Mouse (Mus musculus): ENCODE results near the gene Fcgrt. TPM values are rescaled to one million over a fixed set of nuclear protein-coding genes. Genes with fewer than 3 reads are reported as not detected.

Gene Fcgrt
- total RNA-seq, 2 experiments from 2014 or later = 22.7 to 24.1 TPM

- intact Hi-C loops (cut with DNase I) = no loop called here
Measured at GRCm38 (mm10) chr7:45067190-45067999, 36.3 kb downstream of the Fcgrt start.

GRCm38 (mm10) chr7:45062239-45062835 lies 41.3 kb downstream of the Fcgrt start, which contains the start of the genes Nosip and Prrg2:
Nosip (plus strand) TSS chr7:45062429.
Prrg2 (minus strand) TSS chr7:45062677.
- DNase-seq (ENCODE audit: low spot score in 2 of 2) = peak; percentile 94 to 98
- intact Hi-C loops (cut with DNase I) = no loop called here

More at GRCm38 (mm10) chr7:45067190-45067999, 36.3 kb downstream of the Fcgrt start:
- DNase-seq (ENCODE audit: low spot score in 2 of 2) = no peak

- DNase-seq (ENCODE audit: low spot score in 2 of 2) = no peak
- intact Hi-C loops (cut with DNase I) = no loop called here
Measured at GRCm38 (mm10) chr7:45061532-45062075, 42.0 kb downstream of the Fcgrt start.

GRCm38 (mm10) chr7:45060632-45061122 lies 43.0 kb downstream of the Fcgrt start:
- intact Hi-C loops (cut with DNase I) = no loop called here
- DNase-seq (ENCODE audit: low spot score in 2 of 2) = no peak

DNA sequence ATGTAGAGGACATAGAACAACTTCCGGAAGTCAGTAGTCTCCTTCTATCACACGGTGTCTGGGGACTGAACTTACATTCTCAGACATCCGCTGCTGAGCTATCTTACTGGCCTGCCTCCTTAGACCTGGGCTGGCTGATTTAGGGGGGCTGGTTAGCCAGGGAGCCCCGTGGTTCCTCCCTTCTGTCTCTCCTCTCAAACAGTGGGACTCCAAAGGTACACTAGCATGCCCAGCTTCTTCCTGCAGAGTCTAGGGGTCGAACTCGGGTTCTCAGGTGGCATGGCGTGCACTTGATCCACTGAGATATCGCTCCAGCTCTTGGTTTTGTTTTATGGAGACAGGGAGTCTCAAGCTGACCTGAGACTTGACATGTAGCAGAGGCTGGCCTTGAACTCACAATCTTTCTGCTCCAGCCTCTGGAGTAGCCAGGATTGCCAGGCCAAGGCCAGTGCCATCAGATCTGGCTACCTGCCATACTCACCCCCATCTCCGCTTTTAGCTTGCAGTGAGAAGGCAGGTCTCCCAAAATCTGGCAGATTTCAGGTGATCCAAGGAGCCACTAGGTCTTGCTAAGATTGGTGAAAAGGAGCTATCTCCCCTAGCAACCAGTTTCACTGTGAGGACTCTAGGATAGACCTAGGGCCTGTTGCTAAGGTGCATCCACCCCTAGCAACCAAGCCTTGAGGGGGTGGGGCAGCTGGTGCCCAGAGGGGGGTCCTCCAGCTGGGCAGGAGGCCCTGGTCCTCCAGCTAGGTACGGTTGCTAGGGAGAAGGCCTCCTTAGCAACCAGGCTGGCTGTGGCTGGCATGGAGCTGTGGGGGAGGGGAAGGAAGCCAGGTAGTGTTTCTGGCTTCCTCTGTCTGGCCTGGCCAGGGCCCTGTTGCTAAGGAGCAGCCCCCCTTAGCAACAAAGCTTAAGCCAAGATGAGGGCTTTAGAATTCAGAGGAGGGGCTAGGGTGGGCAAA lies 44.8 kb downstream of the Fcgrt start:
- intact Hi-C loops (cut with DNase I) = no loop called here
- DNase-seq (ENCODE audit: low spot score in 2 of 2) = peak in 1 of 2 experiments; percentile 44

- DNase-seq (ENCODE audit: low spot score in 2 of 2) = no peak
- intact Hi-C loops (cut with DNase I) = no loop called here
Measured at GRCm38 (mm10) chr7:45056972-45057348, 46.7 kb downstream of the Fcgrt start.

DNA sequence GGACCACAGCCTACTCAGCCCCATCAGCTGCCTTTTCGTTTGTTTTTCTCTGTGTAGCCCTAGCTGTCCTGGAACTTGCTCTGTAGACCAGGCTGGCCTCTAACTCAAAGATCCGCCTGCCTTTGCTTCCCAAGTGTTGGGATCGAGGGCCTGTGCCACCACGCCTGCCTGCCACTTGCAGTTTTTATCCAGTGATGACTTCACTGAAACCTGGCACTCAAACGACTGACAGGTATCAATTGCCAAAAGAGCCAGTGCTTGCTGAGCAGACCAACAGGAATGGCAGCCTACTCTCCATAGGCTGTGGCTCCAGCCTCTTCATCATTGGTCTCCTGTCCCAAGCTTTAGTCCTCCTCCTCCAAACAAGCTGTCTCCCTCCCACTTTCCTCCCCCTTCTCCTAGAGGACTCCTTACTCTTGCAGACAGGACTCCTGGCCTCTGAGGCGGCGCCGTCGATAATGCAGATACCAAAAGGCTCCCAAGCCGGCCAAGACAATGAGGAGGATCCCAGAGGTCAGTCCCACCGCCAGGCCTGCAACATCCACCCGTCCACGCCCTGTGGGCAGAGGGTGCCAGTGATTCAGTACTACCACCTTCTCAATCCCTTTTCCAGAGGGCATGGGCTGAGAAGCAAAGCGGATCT lies 47.2 kb downstream of the Fcgrt start:
- intact Hi-C loops (cut with DNase I) = no loop called here
- no peak for DNase-seq (ENCODE audit: low spot score in 2 of 2)

DNA sequence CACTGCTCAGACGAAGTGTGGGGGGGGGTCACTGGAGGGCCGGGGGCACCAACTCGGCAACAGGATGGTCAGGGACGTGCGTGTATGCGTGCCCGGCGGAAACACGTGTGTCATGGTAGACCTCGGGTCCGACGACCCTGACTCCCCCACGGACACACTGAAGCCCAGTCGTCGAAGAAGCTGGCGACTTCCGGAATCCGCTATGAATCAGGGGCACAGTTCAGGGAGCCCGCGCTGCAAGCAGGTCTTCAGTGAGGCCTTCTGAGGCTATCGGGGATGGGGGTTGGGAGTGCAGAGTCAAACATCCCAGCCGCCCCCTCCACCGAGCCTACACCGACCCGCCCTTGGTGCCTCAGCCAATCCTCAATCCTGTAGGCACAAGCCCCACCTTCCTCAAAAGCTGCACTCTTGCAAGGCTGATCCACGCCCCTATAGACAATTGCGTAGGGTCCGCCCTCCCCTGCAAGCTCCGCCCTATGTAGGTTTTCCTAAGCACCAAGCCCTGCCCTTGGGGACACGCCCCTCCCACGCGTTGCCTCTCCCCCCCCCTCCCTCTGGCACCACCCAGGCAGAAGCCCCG lies 49.6 kb downstream of the Fcgrt start:
- peak; percentile 88 to 98 for DNase-seq (ENCODE audit: low spot score in 2 of 2)
- intact Hi-C loops (cut with DNase I) = loop anchor here (1.0 kb wide), 1 partner anchor 37 kb away; the partner anchor contains the start of gene Rras

DNA sequence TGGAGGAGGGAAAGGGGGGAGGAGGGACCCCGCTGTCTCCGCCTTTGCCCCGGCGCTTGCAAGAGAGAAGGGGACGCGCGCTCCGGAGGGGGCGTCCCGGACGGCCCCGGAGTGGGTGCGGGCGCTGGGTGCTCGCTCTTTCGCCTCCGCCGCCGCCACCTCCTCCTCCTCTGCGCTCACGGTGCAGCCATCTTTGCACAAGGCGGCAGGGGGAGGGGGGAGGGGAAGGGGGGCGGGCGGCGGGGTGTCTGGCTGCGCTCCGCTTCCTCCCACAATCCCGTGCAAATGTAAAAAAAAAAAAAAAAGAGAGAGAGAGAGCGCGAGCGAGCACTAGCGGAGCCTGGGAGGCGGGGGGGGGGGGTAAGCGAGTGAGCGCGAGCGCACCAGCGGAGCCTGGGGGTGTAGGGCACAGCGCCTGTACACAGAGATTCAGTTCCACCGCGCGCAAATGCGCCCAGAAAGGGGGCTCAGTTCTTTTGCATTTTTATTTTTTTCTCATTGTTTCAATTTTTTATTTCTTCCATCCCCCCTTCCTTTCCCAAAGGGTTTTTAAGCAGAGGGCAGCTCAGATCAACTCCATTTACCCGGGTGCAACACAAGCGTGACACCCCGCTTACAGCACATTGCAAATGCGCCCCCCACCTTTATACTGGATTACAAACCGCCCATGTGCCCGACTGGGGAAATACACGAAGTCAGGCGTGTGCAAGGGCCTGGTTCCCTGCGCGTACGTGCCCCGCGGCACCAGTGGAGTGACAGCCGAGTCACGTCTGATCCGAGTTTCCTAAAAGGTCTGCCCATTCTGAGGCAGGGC lies 50.3 kb downstream of the Fcgrt start:
- intact Hi-C loops (cut with DNase I) = loop anchor here (1.0 kb wide), 1 partner anchor 36 kb away; the partner anchor contains the start of gene Rras
- DNase-seq (ENCODE audit: low spot score in 2 of 2) = peak; percentile 69 to 73

DNA sequence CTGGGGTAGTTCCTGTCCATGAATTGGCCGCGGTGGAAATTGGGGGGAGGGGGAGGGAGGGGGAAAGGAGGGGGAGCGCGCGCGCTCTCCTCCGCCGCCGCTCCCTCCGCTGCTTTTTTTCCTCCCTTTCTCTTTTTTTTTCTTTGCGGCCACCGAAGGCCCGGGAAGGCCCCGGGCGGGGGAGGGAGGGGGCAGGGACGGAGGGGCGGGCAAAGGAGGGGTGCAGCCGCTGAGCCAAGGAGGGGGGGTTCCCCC lies 50.9 kb downstream of the Fcgrt start, which contains the start of gene Prr12:
TSS of gene Prr12 (minus strand) at position 20 of the 255 bp plus-strand sequence.
- intact Hi-C loops (cut with DNase I) = loop anchor here (1.0 kb wide), 1 partner anchor 35 kb away; the partner anchor contains the start of gene Rras
- no peak for DNase-seq (ENCODE audit: low spot score in 2 of 2)

DNA sequence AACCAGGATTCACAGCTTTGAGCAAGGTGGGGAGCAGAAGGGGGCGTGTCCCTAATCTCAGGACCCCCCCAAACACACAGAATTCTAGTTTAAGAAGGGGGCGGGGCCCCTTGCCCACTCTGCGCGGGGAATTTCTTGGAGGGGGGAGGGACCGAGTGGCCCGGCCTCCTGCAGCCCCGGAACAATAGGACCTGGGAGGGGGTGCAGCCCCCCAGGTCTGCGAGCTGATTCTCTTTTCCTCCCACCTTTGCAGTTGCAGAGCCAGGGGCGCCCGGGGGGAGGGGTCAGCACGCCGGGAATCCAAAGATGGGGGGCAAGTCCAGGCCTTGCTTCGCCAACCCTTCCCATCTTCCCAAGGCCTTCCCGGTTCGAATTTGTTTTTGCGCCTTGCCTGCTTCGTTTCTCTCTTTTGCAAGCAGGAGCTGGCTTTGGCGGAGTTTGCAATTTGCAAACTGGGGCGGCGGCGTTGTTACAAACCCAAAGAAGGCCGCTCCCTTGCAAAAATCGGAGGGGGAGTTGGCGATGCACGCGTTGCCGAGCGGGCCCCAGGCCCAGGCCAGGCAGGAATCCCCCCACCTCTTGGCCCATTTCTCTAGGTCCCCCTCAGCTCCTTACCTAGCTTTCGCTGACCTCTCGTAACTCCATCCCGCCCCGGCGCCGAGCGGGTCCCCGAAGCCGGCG lies 51.3 kb downstream of the Fcgrt start:
- peak; percentile 50 to 67 for DNase-seq (ENCODE audit: low spot score in 2 of 2)
- intact Hi-C loops (cut with DNase I) = no loop called here

- intact Hi-C loops (cut with DNase I) = no loop called here
- no peak for DNase-seq (ENCODE audit: low spot score in 2 of 2)
Measured at GRCm38 (mm10) chr7:45051601-45051974, 52.1 kb downstream of the Fcgrt start.

DNA sequence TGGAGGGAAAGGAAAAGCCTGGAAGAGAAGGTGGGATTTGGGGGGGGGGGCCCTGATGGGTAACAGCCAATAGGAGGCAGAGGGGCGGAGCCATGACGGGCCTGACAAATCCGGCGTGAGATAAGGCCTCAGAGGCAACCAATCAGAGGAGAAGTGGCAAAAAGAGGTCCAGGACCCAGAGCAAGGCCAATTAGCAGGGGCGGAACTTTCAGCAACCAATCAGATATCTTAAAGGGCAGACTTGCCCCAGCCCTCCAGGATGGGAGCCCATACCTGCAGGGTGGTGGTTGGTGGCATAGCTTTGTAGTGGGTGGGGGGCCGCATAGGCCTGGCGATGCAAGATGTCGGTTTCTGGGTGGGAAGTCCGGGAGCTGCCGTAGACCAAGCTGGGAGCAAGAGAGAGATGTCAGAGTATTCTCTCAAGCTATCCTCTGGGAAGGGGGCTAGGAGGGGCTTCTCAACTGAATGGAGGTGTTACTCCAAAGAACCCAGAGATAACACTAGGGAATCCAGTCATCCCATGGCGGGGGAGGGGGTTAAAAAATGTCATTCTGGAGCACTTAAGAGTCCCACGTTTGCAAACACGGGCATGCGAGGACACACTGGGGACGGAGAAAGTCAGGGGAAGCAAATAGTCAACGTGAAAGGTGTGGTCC lies 52.6 kb downstream of the Fcgrt start:
- DNase-seq (ENCODE audit: low spot score in 2 of 2) = peak; percentile 57 to 80
- intact Hi-C loops (cut with DNase I) = no loop called here

GRCm38 (mm10) chr7:45048923-45049657 lies 54.6 kb downstream of the Fcgrt start:
- intact Hi-C loops (cut with DNase I) = no loop called here
- DNase-seq (ENCODE audit: low spot score in 2 of 2) = no peak

GRCm38 (mm10) chr7:45048001-45048890 lies 55.4 kb downstream of the Fcgrt start:
- intact Hi-C loops (cut with DNase I) = no loop called here

More at GRCm38 (mm10) chr7:45048001-45048890, 55.4 kb downstream of the Fcgrt start:
- DNase-seq (ENCODE audit: low spot score in 2 of 2) = no peak

Data from left cerebral cortex, postnatal 25 days (tissue).